Mouse (Mus musculus): ENCODE results near the gene Dhrs3.

The Dhrs3 gene

GRCm38 (mm10) chr4:144972948-144973720 is 80.5 kb downstream of the Dhrs3 start:
- no peak for DNase-seq (ENCODE audit: extremely low spot score, low spot score)

GRCm38 (mm10) chr4:144974458-144974857 is 81.8 kb downstream of the Dhrs3 start:
- no peak for DNase-seq (ENCODE audit: extremely low spot score, low spot score)

- DNase-seq (ENCODE audit: extremely low spot score, low spot score) = no peak
These were observed 82.9 kb downstream of the Dhrs3 start for GRCm38 (mm10) chr4:144975505-144975904.

- DNase-seq (ENCODE audit: extremely low spot score, low spot score) = no peak
These were observed 84.4 kb downstream of the Dhrs3 start for GRCm38 (mm10) chr4:144977057-144977456.

All from neural tube, embryonic 10.5 days (tissue).